Mouse (Mus musculus): ENCODE measurements around the gene Gm44502. TPM values are rescaled to one million over a fixed set of nuclear protein-coding genes. Genes with fewer than 3 reads are reported as not detected.

The Gm44502 gene
- total and polyA plus RNA-seq, 3 experiments = not detected

Other genes starting within 250 kb of the Gm44502 start
- 0.10 and 0.19 TPM in 2 replicates for gene Plxnb2, start 248.9 kb downstream of the Gm44502 start, total RNA-seq (2012; rRNA removed)
- under 1 TPM in 1 of 2 experiments, not detected in 1; 0.17 TPM for gene Plxnb2, start 248.9 kb downstream of the Gm44502 start, polyA plus RNA-seq (2012; ENCODE audit: insufficient read depth in 1 of 2, insufficient read length in 2 of 2, low read depth in 1 of 2, low replicate concordance in 2 of 2, missing spikeins in 1 of 2)
- gene Dennd6b, start 233.2 kb downstream of the Gm44502 start, total RNA-seq (2012; rRNA removed) = 4.6 and 6.1 TPM in 2 replicates
- 10 to 100 TPM in 1 of 2 experiments, not detected in 1; 11.4 TPM for gene Dennd6b, start 233.2 kb downstream of the Gm44502 start, polyA plus RNA-seq (2012; ENCODE audit: insufficient read depth in 1 of 2, insufficient read length in 2 of 2, low read depth in 1 of 2, low replicate concordance in 2 of 2, missing spikeins in 1 of 2)
- 13.5 and 15.5 TPM in 2 replicates for gene Ppp6r2, start 218.1 kb downstream of the Gm44502 start, total RNA-seq (2012; rRNA removed)
- gene Ppp6r2, start 218.1 kb downstream of the Gm44502 start, polyA plus RNA-seq (2012; ENCODE audit: insufficient read depth in 1 of 2, insufficient read length in 2 of 2, low read depth in 1 of 2, low replicate concordance in 2 of 2, missing spikeins in 1 of 2) = 10 to 100 TPM in 1 of 2 experiments, not detected in 1; 23.2 TPM
- gene Sbf1, start 114.4 kb downstream of the Gm44502 start, total RNA-seq (2012; rRNA removed) = 80.4 and 84.6 TPM in 2 replicates
- 100 to 1,000 TPM in 1 of 2 experiments, not detected in 1; 147 TPM for gene Sbf1, start 114.4 kb downstream of the Gm44502 start, polyA plus RNA-seq (2012; ENCODE audit: insufficient read depth in 1 of 2, insufficient read length in 2 of 2, low read depth in 1 of 2, low replicate concordance in 2 of 2, missing spikeins in 1 of 2)
- gene Adm2, start 107.0 kb downstream of the Gm44502 start, total RNA-seq (2012; rRNA removed) = 1.4 and 7.1 TPM in 2 replicates
- 10 to 100 TPM in 1 of 2 experiments, not detected in 1; 18.2 TPM for gene Adm2, start 107.0 kb downstream of the Gm44502 start, polyA plus RNA-seq (2012; ENCODE audit: insufficient read depth in 1 of 2, insufficient read length in 2 of 2, low read depth in 1 of 2, low replicate concordance in 2 of 2, missing spikeins in 1 of 2)
- gene Miox, start 95.3 kb downstream of the Gm44502 start, total RNA-seq (2012; rRNA removed) = not detected in 2 replicates
- not detected for gene Miox, start 95.3 kb downstream of the Gm44502 start, polyA plus RNA-seq (2012; ENCODE audit: insufficient read depth in 1 of 2, insufficient read length in 2 of 2, low read depth in 1 of 2, low replicate concordance in 2 of 2, missing spikeins in 1 of 2)
- 14.5 and 14.7 TPM in 2 replicates for gene Lmf2, start 74.0 kb downstream of the Gm44502 start, total RNA-seq (2012; rRNA removed)
- gene Lmf2, start 74.0 kb downstream of the Gm44502 start, polyA plus RNA-seq (2012; ENCODE audit: insufficient read depth in 1 of 2, insufficient read length in 2 of 2, low read depth in 1 of 2, low replicate concordance in 2 of 2, missing spikeins in 1 of 2) = 10 to 100 TPM in 1 of 2 experiments, not detected in 1; 52.0 TPM
- 126 and 137 TPM in 2 replicates for gene Ncaph2, start 74.0 kb downstream of the Gm44502 start, total RNA-seq (2012; rRNA removed)
- 100 to 1,000 TPM; 160 to 165 TPM for gene Ncaph2, start 74.0 kb downstream of the Gm44502 start, polyA plus RNA-seq (2012; ENCODE audit: insufficient read depth in 1 of 2, insufficient read length in 2 of 2, low read depth in 1 of 2, low replicate concordance in 2 of 2, missing spikeins in 1 of 2)
- gene Sco2, start 55.9 kb downstream of the Gm44502 start, total RNA-seq (2012; rRNA removed) = 50.2 and 58.9 TPM in 2 replicates
- 10 to 100 TPM in 1 of 2 experiments, not detected in 1; 34.6 TPM for gene Sco2, start 55.9 kb downstream of the Gm44502 start, polyA plus RNA-seq (2012; ENCODE audit: insufficient read depth in 1 of 2, insufficient read length in 2 of 2, low read depth in 1 of 2, low replicate concordance in 2 of 2, missing spikeins in 1 of 2)
- gene Tymp, start 52.7 kb downstream of the Gm44502 start, total RNA-seq (2012; rRNA removed) = 0.92 and 1.5 TPM in 2 replicates
- gene Tymp, start 52.7 kb downstream of the Gm44502 start, polyA plus RNA-seq (2012; ENCODE audit: insufficient read depth in 1 of 2, insufficient read length in 2 of 2, low read depth in 1 of 2, low replicate concordance in 2 of 2, missing spikeins in 1 of 2) = 1 to 10 TPM in 1 of 2 experiments, not detected in 1; 2.0 TPM
- not detected in 2 replicates for gene Odf3b, start 50.4 kb downstream of the Gm44502 start, total RNA-seq (2012; rRNA removed)
- not detected for gene Odf3b, start 50.4 kb downstream of the Gm44502 start, polyA plus RNA-seq (2012; ENCODE audit: insufficient read depth in 1 of 2, insufficient read length in 2 of 2, low read depth in 1 of 2, low replicate concordance in 2 of 2, missing spikeins in 1 of 2)
- not detected in 2 replicates for gene Klhdc7b, start 44.8 kb downstream of the Gm44502 start, total RNA-seq (2012; rRNA removed)
- gene Klhdc7b, start 44.8 kb downstream of the Gm44502 start, polyA plus RNA-seq (2012; ENCODE audit: insufficient read depth in 1 of 2, insufficient read length in 2 of 2, low read depth in 1 of 2, low replicate concordance in 2 of 2, missing spikeins in 1 of 2) = under 1 TPM in 1 of 2 experiments, not detected in 1; 0.01 TPM
- gene Syce3, start 19.2 kb downstream of the Gm44502 start, total RNA-seq (2012; rRNA removed) = 0.82 and 1.5 TPM in 2 replicates
- gene Syce3, start 19.2 kb downstream of the Gm44502 start, polyA plus RNA-seq (2012; ENCODE audit: insufficient read depth in 1 of 2, insufficient read length in 2 of 2, low read depth in 1 of 2, low replicate concordance in 2 of 2, missing spikeins in 1 of 2) = 1 to 10 TPM in 1 of 2 experiments, not detected in 1; 1.4 TPM
- 0.92 and 1.4 TPM in 2 replicates for gene Cpt1b, start 3.8 kb downstream of the Gm44502 start, total RNA-seq (2012; rRNA removed)
- gene Cpt1b, start 3.8 kb downstream of the Gm44502 start, polyA plus RNA-seq (2012; ENCODE audit: insufficient read depth in 1 of 2, insufficient read length in 2 of 2, low read depth in 1 of 2, low replicate concordance in 2 of 2, missing spikeins in 1 of 2) = 1 to 10 TPM in 1 of 2 experiments, not detected in 1; 2.0 TPM
- 2.5 and 3.8 TPM in 2 replicates for gene C730034F03Rik, start 107 bp downstream of the Gm44502 start, total RNA-seq (2012; rRNA removed)
- 1 to 10 TPM in 1 of 2 experiments, not detected in 1; 1.6 TPM for gene C730034F03Rik, start 107 bp downstream of the Gm44502 start, polyA plus RNA-seq (2012; ENCODE audit: insufficient read depth in 1 of 2, insufficient read length in 2 of 2, low read depth in 1 of 2, low replicate concordance in 2 of 2, missing spikeins in 1 of 2)
- gene Chkb, start 212 bp upstream of the Gm44502 start, total RNA-seq (2012; rRNA removed) = 19.3 and 19.5 TPM in 2 replicates
- gene Chkb, start 212 bp upstream of the Gm44502 start, polyA plus RNA-seq (2012; ENCODE audit: insufficient read depth in 1 of 2, insufficient read length in 2 of 2, low read depth in 1 of 2, low replicate concordance in 2 of 2, missing spikeins in 1 of 2) = 10 to 100 TPM in 1 of 2 experiments, not detected in 1; 51.3 TPM
- 0.04 TPM in 1 of 2 replicates, not detected in the other for gene Mapk8ip2, start 24.2 kb upstream of the Gm44502 start, total RNA-seq (2012; rRNA removed)
- under 1 TPM in 1 of 2 experiments, not detected in 1; 0.01 TPM for gene Mapk8ip2, start 24.2 kb upstream of the Gm44502 start, polyA plus RNA-seq (2012; ENCODE audit: insufficient read depth in 1 of 2, insufficient read length in 2 of 2, low read depth in 1 of 2, low replicate concordance in 2 of 2, missing spikeins in 1 of 2)
- gene Arsa, start 47.7 kb upstream of the Gm44502 start, total RNA-seq (2012; rRNA removed) = 8.4 and 9.1 TPM in 2 replicates
- 10 to 100 TPM in 1 of 2 experiments, not detected in 1; 28.1 TPM for gene Arsa, start 47.7 kb upstream of the Gm44502 start, polyA plus RNA-seq (2012; ENCODE audit: insufficient read depth in 1 of 2, insufficient read length in 2 of 2, low read depth in 1 of 2, low replicate concordance in 2 of 2, missing spikeins in 1 of 2)
- gene Shank3, start 69.9 kb upstream of the Gm44502 start, total RNA-seq (2012; rRNA removed) = 7.8 and 14.2 TPM in 2 replicates
- gene Shank3, start 69.9 kb upstream of the Gm44502 start, polyA plus RNA-seq (2012; ENCODE audit: insufficient read depth in 1 of 2, insufficient read length in 2 of 2, low read depth in 1 of 2, low replicate concordance in 2 of 2, missing spikeins in 1 of 2) = 10 to 100 TPM in 1 of 2 experiments, not detected in 1; 20.3 TPM
- gene Acr, start 138.6 kb upstream of the Gm44502 start, total RNA-seq (2012; rRNA removed) = not detected in 2 replicates
- under 1 TPM in 1 of 2 experiments, not detected in 1; 0.15 TPM for gene Acr, start 138.6 kb upstream of the Gm44502 start, polyA plus RNA-seq (2012; ENCODE audit: insufficient read depth in 1 of 2, insufficient read length in 2 of 2, low read depth in 1 of 2, low replicate concordance in 2 of 2, missing spikeins in 1 of 2)
- gene Rabl2, start 162.2 kb upstream of the Gm44502 start, total RNA-seq (2012; rRNA removed) = 3.0 and 3.3 TPM in 2 replicates
- gene Rabl2, start 162.2 kb upstream of the Gm44502 start, polyA plus RNA-seq (2012; ENCODE audit: insufficient read depth in 1 of 2, insufficient read length in 2 of 2, low read depth in 1 of 2, low replicate concordance in 2 of 2, missing spikeins in 1 of 2) = 10 to 100 TPM in 1 of 2 experiments, not detected in 1; 10.6 TPM